Mouse (Mus musculus): Measurements from ENCODE around the gene Zfp955b.
"Not testable (repeated sequence)": the region's sequence is repeated elsewhere in the genome, so short reads cannot be mapped to it uniquely, and the experiment has no call there.

Zfp955b gene

DNA sequence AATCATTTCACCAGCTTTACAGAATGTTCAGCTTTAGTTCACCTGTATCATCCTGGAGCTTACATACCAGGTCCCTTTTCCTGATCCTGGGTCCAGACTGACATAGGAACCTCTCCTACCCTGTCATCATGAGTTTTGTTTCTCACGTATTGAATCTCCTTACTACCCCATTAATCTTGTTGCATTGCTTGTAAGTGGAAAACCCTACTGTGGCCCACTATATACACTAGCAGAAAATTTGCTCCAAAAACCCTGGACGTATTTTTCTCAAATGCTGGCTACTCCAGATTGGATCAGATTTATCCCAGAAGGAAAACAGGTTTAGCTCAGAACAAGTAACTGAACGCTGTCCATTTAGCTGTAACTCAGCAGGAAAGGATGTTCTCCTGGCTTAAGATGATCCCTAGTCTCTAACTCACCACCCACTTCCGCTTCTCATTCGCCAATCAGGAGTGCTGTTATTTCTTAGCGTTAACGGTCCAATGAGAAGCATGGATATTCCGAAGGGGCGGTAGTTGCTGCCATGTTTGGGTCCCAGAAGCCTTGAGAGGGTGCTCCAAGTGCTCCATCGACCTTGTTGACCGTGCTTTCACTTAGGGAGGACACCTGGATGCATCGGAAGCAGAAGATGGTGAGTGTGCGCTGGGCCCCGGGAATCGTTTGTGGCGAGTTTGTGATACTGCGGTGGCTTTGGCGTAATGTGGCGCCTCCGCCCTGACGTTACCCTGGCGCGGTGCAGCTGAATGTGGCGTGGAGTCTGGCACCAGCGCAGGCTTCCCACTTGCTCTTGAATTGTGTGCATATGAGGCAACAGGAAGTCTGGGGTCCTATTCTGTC is at the start of gene Zfp955b:
Gene Zfp955b (plus strand): TSS at position 506 of the 837 bp plus-strand sequence.
- DNase-seq, result not testable (repeated sequence)

GRCm38 (mm10) chr17:33254530-33255318 is 34.6 kb upstream of the Zfp955b start, which contains the start of gene Zfp955a:
TSS of gene Zfp955a (minus strand) at chr17:33255145.
- not testable (repeated sequence) for DNase-seq

DNA sequence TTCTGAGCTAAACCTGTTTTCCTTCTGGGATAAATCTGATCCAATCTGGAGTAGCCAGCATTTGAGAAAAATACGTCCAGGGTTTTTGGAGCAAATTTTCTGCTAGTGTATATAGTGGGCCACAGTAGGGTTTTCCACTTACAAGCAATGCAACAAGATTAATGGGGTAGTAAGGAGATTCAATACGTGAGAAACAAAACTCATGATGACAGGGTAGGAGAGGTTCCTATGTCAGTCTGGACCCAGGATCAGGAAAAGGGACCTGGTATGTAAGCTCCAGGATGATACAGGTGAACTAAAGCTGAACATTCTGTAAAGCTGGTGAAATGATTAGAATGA is 34.1 kb upstream of the Zfp955b start:
- not testable (repeated sequence) for DNase-seq

DNA sequence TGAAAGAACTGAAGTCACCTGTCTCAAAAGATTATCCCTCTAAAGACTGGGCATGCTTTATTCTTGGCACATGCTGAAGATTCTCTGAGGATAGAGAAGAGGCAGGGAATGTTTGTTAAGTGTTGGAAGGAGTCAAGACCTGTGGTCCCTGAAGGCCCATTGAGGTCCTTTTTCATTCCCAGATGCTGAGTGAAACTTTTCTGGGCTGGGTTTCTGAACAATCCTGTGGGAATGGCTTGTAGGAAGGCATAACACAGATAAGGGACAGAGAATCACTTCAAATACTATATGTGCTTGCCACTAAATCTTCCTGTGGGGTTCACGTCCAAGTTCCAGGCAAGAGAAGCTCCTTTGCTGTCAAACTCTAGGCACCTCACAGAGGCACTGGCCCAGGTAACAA is 25.0 kb upstream of the Zfp955b start, which contains the start of gene Olfr63:
Gene Olfr63 (plus strand): TSS at position 301 of the 400 bp plus-strand sequence.
- DNase-seq, result no peak

DNA sequence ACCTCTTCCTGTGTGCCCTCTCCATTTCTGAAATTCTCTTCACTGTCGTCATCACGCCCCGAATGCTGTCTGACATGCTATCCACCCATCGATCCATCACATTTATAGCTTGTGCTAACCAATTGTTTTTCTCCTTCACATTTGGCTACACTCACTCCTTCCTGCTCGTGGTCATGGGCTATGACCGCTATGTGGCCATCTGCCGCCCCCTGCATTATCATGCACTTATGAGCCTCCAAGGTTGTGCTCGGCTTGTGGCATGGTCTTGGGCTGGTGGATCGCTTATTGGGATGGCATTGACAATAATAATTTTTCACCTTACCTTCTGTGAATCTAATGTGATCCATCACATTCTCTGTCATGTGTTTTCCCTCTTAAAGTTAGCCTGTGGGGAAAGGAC is 20.4 kb upstream of the Zfp955b start:
- DNase-seq, result no peak

- DNase-seq, result not testable (repeated sequence)
Observed at GRCm38 (mm10) chr17:33289876-33290149, 469 bp downstream of the Zfp955b start.

DNA sequence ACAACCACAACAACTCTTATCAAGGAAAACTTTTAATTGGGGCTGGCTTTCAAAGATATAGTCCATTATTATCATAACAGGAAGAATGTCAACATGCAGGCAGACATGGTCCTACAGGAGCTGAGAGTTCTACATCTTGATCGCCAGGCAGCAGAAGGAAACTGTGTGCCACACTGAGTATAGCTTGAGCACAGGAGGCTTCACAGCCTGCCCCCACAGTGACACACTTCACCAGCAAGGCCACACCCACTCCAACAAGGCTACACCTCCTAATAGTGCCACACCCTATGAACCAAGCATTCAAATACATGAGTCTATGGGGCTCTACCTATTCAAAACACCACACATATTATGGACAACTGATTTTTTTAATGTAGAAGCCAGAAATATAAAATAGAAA is 63.6 kb downstream of the Zfp955b start:
- DNase-seq, result no peak

Measured in B cell, adult 2 months (primary cell).